Mouse (Mus musculus) heart, postnatal 4 days (tissue): Measurements from ENCODE around the gene Ccs. TPM values are rescaled to one million over a fixed set of nuclear protein-coding genes. Genes with fewer than 3 reads are reported as not detected.
"Not testable (repeated sequence)": the region's sequence is repeated elsewhere in the genome, so short reads cannot be mapped to it uniquely, and the experiment has no call there.

Experiments
- DNase-seq: peaks from one replicate; pipeline ENCODE4 v3.0.0; 2021
- total RNA-seq, 2 experiments: library from RNA; stranded (reverse); gene quantifications; 2 replicates each; pipeline ENCODE4 v1.2.3; 2021

Ccs gene
- 10 to 100 TPM; 31.4 to 31.7 TPM for total RNA-seq

GRCm38 (mm10) chr19:4839149-4839548 lies at the start of gene Ccs, which contains the start of gene Ccdc87:
Gene Ccs, minus strand, starts transcription at chr19:4839332.
Gene Ccdc87, plus strand, starts transcription at chr19:4839366.
- peak; percentile 97 for DNase-seq

GRCm38 (mm10) chr19:4883961-4884360 lies 44.8 kb upstream of the Ccs start:
- no peak for DNase-seq

GRCm38 (mm10) chr19:4879324-4879703 lies 40.2 kb upstream of the Ccs start:
- DNase-seq, result no peak

- DNase-seq, result peak; percentile 97
Measured at GRCm38 (mm10) chr19:4878405-4879323, 39.5 kb upstream of the Ccs start, which contains the start of gene Zdhhc24. Gene Zdhhc24, plus strand, starts transcription at chr19:4878668.

- DNase-seq, result peak; percentile 41
Measured at GRCm38 (mm10) chr19:4877785-4878184, 38.7 kb upstream of the Ccs start, which contains the start of gene Actn3. Gene Actn3, minus strand, starts transcription at chr19:4877909.

GRCm38 (mm10) chr19:4876755-4877154 lies 37.6 kb upstream of the Ccs start:
- DNase-seq, result no peak

GRCm38 (mm10) chr19:4876241-4876640 lies 37.1 kb upstream of the Ccs start:
- no peak for DNase-seq

GRCm38 (mm10) chr19:4874613-4875012 lies 35.5 kb upstream of the Ccs start:
- DNase-seq, result not testable (repeated sequence)

- peak; percentile 52 for DNase-seq
Measured at GRCm38 (mm10) chr19:4865147-4865546, 26.0 kb upstream of the Ccs start.

- DNase-seq, result no peak
Measured at GRCm38 (mm10) chr19:4863048-4863447, 23.9 kb upstream of the Ccs start.

GRCm38 (mm10) chr19:4859081-4859480 lies 19.9 kb upstream of the Ccs start:
- DNase-seq, result no peak

- no peak for DNase-seq
Measured at GRCm38 (mm10) chr19:4855951-4856350, 16.8 kb upstream of the Ccs start.

- no peak for DNase-seq
Measured at GRCm38 (mm10) chr19:4855470-4855820, 16.3 kb upstream of the Ccs start.

GRCm38 (mm10) chr19:4854552-4855469 lies 15.7 kb upstream of the Ccs start, which contains the start of gene Ctsf:
Gene Ctsf, plus strand, starts transcription at chr19:4855130.
- DNase-seq, result peak; percentile 85

- no peak for DNase-seq
Measured at GRCm38 (mm10) chr19:4850281-4850680, 11.1 kb upstream of the Ccs start.

- DNase-seq, result no peak
Measured at GRCm38 (mm10) chr19:4849800-4850199, 10.7 kb upstream of the Ccs start.

GRCm38 (mm10) chr19:4847490-4847889 lies 8.4 kb upstream of the Ccs start:
- DNase-seq, result peak; percentile 40

GRCm38 (mm10) chr19:4845846-4846245 lies 6.7 kb upstream of the Ccs start:
- DNase-seq, result no peak

- no peak for DNase-seq
Measured at GRCm38 (mm10) chr19:4842611-4843010, 3.5 kb upstream of the Ccs start.

- DNase-seq, result no peak
Measured at GRCm38 (mm10) chr19:4840848-4841247, 1.7 kb upstream of the Ccs start.

GRCm38 (mm10) chr19:4838526-4839140 lies 499 bp downstream of the Ccs start:
- no peak for DNase-seq

- DNase-seq, result no peak
Measured at GRCm38 (mm10) chr19:4837049-4837448, 2.1 kb downstream of the Ccs start.
